Mouse (Mus musculus) liver, embryonic 14.5 days (tissue): ENCODE data around the gene Hc.

Source experiments
- CTCF ChIP-seq: IDR thresholded peaks from 2 replicates; pipeline ENCODE4 v1.5.1; 2016; ENCODE audit warnings: antibody characterized with exemption, low read depth, control low read depth
- EP300 ChIP-seq: IDR thresholded peaks from 2 replicates; pipeline ENCODE4 v1.6.1; 2016; ENCODE audit warnings: antibody characterized with exemption, low read depth

GRCm38 (mm10) chr2:34960966-34961365 is 100.3 kb downstream of the Hc start:
- no peak for TF ChIP-seq EP300
- TF ChIP-seq CTCF = no peak
